Mouse (Mus musculus) lung, adult 2 months (tissue): ENCODE data around the gene Adam4. TPM values are rescaled to one million over a fixed set of nuclear protein-coding genes. Genes with fewer than 3 reads are reported as not detected.
A peak's percentile ranks its signal among the peaks of the same experiment; 100 is the strongest.
"Not testable (repeated sequence)": the region's sequence is repeated elsewhere in the genome, so short reads cannot be mapped to it uniquely, and the experiment has no call there.

ENCODE experiments used
- DNase-seq: peaks from one replicate; pipeline ENCODE4 v3.0.0; 2022
- H3K4me1 ChIP-seq: fragments of 200-500 bp; 2 replicates; pipeline ENCODE4 v1.6.1; 2011; ENCODE audit warnings: low read length; ENCODE audit not compliant: control insufficient read depth, insufficient read depth
- H3K4me3 ChIP-seq: fragments of 200-500 bp; replicated peaks from 2 replicates; pipeline ENCODE3; 2011; ENCODE audit warnings: low read depth, mild to moderate bottlenecking, control low read depth, low read length; ENCODE audit errors: extremely low read depth
- CTCF ChIP-seq: fragments of 200-500 bp; IDR thresholded peaks from 2 replicates; pipeline ENCODE4 v1.5.1; 2011; ENCODE audit warnings: mild to moderate bottlenecking, low read length, control low read depth; ENCODE audit not compliant: insufficient read depth
- POLR2A ChIP-seq: fragments of 200-500 bp; IDR thresholded peaks from 2 replicates; pipeline ENCODE4 v1.6.1; 2011; ENCODE audit warnings: low read depth, mild to moderate bottlenecking, control low read depth, low read length, borderline replicate concordance; ENCODE audit errors: extremely low read depth
- WGBS: fragments of 180-500 bp; shearing (Covaris S2); methylation state at CpG from one replicate; pipeline ENCODE4 v1.1.7; 2018; 5-methylcytosine and 5-hydroxymethylcytosine counted together
- polyA plus RNA-seq: library from polyadenylated mRNA; depleted of rRNA; stranded (reverse); fragments of >200 nt; gene quantifications from 2 replicates; pipeline ENCODE4 v1.2.3, GENCODE M21; 2012; rRNA removed

Adam4 gene
- 0.17 and 0.21 TPM in 2 replicates for polyA plus RNA-seq

DNA sequence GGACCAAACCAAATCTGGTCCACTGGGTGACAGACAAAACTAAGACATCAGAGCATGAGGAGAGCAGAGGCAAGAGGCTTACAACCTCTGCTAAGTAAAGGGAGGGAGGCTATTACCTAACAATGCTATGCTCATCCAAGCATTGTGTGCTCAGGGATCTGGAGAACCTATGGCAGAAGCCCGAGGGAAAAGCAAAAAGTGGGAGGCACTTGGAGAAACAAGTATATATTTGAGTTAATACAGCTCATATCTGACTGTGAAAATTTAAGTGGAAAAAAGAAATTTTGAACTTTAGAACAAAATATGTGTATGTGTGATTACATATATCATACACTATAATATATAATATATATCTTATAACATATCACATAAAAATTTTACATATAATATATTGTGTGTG, at the start of gene Adam4:
TSS of gene Adam4 (minus strand) at position 101 of the 400 bp plus-strand sequence.
- 91% methylated on average over 1 of the region's 1 CpGs for WGBS
- H3K4me3 ChIP-seq, result no peak within 1 kb of the TSS
- no peak for DNase-seq
- no peak for TF ChIP-seq POLR2A
- no peak for TF ChIP-seq CTCF
- no peaks in the 10 kb centered on the region for H3K4me1 ChIP-seq

DNA sequence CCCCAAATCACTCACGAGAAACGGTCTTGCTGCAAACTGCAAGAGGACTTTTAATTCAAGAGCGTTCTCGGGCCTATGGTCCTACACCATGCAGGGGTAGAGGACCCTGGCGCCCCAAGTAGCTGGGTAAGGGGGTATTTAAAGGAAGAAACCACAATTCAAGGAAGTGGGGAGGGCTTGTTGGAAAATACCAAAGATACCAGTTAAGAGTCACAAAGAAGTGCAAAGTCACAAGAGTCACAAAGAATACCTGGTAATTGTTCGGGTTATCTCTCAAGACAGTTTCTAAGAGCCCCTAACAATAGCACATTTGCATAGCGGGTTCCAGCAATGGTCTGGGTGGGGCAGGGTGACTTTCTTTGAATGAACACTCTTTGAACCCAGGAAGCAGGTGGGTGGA, 37.3 kb upstream of the Adam4 start:
- 96% methylated on average over 7 of the region's 7 CpGs for WGBS
- not testable (repeated sequence) for H3K4me1 ChIP-seq, H3K4me3 ChIP-seq, DNase-seq

- not testable (repeated sequence) for DNase-seq, H3K4me3 ChIP-seq, H3K4me1 ChIP-seq
- WGBS, result 93% methylated on average over 9 of the region's 9 CpGs
Observed at GRCm38 (mm10) chr12:81438985-81439384, 17.2 kb upstream of the Adam4 start.

- not testable (repeated sequence) for H3K4me1 ChIP-seq, H3K4me3 ChIP-seq, DNase-seq
- 83% methylated on average over 2 of the region's 2 CpGs for WGBS
Observed at GRCm38 (mm10) chr12:81434778-81435177, 13.0 kb upstream of the Adam4 start.

GRCm38 (mm10) chr12:81413211-81413610, 8.5 kb downstream of the Adam4 start:
- H3K4me3 ChIP-seq, result no peak overlapping the region
- TF ChIP-seq CTCF, result no peak
- no peak for TF ChIP-seq POLR2A
- WGBS, result 66% methylated on average over 3 of the region's 3 CpGs
- DNase-seq, result no peak
- no peaks in the 10 kb centered on the region for H3K4me1 ChIP-seq

- no peak for TF ChIP-seq CTCF
- no peak for TF ChIP-seq POLR2A
- H3K4me3 ChIP-seq, result no peak overlapping the region
- no peaks in the 10 kb centered on the region for H3K4me1 ChIP-seq
- DNase-seq, result no peak
- WGBS, result 85% methylated on average over 3 of the region's 3 CpGs
Observed at GRCm38 (mm10) chr12:81408966-81409365, 12.8 kb downstream of the Adam4 start.

DNA sequence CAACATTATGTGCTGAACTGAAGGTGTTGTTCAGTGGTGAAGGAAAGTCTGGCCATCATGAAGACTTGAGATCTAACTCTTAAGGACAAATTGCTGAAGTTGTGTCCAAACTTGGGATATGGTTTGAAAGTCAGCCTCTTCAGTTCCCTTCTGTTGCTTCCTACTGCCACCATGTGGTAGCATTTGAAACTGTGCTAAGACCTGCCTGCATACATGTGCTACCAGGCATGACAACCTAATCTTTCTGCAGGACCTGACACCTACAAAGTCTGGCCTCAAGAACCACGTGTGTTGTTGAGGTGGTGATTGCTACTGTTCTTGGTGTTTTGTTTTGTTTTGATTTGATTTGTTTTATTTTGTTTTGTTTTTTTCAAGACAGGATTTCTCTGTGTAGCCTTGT, 19.6 kb downstream of the Adam4 start:
- 8% methylated on average over 1 of the region's 1 CpGs for WGBS
- peak; percentile 11 for DNase-seq
- no peak for TF ChIP-seq POLR2A
- TF ChIP-seq CTCF, result peak; percentile 19; the same call in 1 of the 2 replicates
- H3K4me3 ChIP-seq, result no peak overlapping the region
- no peaks in the 10 kb centered on the region for H3K4me1 ChIP-seq

GRCm38 (mm10) chr12:81379364-81379763, 42.4 kb downstream of the Adam4 start, which contains the start of gene Gm4787:
Gene Gm4787, minus strand, starts transcription at chr12:81379464.
- DNase-seq, H3K4me1 ChIP-seq, H3K4me3 ChIP-seq: not testable (repeated sequence)
- 94% methylated on average over 1 of the region's 1 CpGs for WGBS

Other genes with a start within 250 kb of the Adam4 start
- gene Slc8a3, start 88.8 kb downstream of the Adam4 start, polyA plus RNA-seq, result 0.61 and 0.77 TPM in 2 replicates
- gene Gm4787, start 42.5 kb downstream of the Adam4 start, polyA plus RNA-seq, result 0.22 and 0.28 TPM in 2 replicates
- gene Cox16, start 63.2 kb upstream of the Adam4 start, polyA plus RNA-seq, result 50.6 and 59.0 TPM in 2 replicates
- gene Gm20498, start 111.0 kb upstream of the Adam4 start, polyA plus RNA-seq, result 13.1 and 14.7 TPM in 2 replicates
- gene Synj2bp, start 111.0 kb upstream of the Adam4 start, polyA plus RNA-seq, result 19.1 and 27.1 TPM in 2 replicates
- not detected in 2 replicates for gene Adam21, start 146.5 kb upstream of the Adam4 start, polyA plus RNA-seq
- gene Med6, start 173.1 kb upstream of the Adam4 start, polyA plus RNA-seq, result 3.7 and 8.4 TPM in 2 replicates
- gene Ttc9, start 209.3 kb upstream of the Adam4 start, polyA plus RNA-seq, result 10.2 and 12.8 TPM in 2 replicates